Mouse (Mus musculus): ENCODE results near the gene Sf3b4. TPM values are rescaled to one million over a fixed set of nuclear protein-coding genes. Genes with fewer than 3 reads are reported as not detected.
"Not testable (repeated sequence)": the region's sequence is repeated elsewhere in the genome, so short reads cannot be mapped to it uniquely, and the experiment has no call there.

Gene Sf3b4
- total RNA-seq, 2 experiments from 2014 or later = 10.3 to 13.2 TPM

- DNase-seq = no peak
Observed at GRCm38 (mm10) chr3:96170976-96171545, 1.1 kb upstream of the Sf3b4 start.

GRCm38 (mm10) chr3:96171583-96172196, 442 bp upstream of the Sf3b4 start:
- no peak for DNase-seq
- intact Hi-C loops (cut with DNase I; ENCODE audit: low total_unique reads) = no loop called here

More at GRCm38 (mm10) chr3:96170976-96171545, 1.1 kb upstream of the Sf3b4 start:
- intact Hi-C loops (cut with DNase I; ENCODE audit: low total_unique reads) = no loop called here

- intact Hi-C loops (cut with DNase I; ENCODE audit: low total_unique reads) = no loop called here
- DNase-seq = no peak
Observed at GRCm38 (mm10) chr3:96173185-96173584, 1.1 kb downstream of the Sf3b4 start.

- DNase-seq; intact Hi-C loops (cut with DNase I; ENCODE audit: low total_unique reads): not testable (repeated sequence)
Observed at GRCm38 (mm10) chr3:96174042-96174441, 1.9 kb downstream of the Sf3b4 start.

- intact Hi-C loops (cut with DNase I; ENCODE audit: low total_unique reads) = no loop called here
- no peak for DNase-seq
Observed at GRCm38 (mm10) chr3:96175251-96175650, 3.1 kb downstream of the Sf3b4 start.

- no peak for DNase-seq
- intact Hi-C loops (cut with DNase I; ENCODE audit: low total_unique reads) = no loop called here
Observed at GRCm38 (mm10) chr3:96178427-96178826, 6.3 kb downstream of the Sf3b4 start.

GRCm38 (mm10) chr3:96178902-96179301, 6.8 kb downstream of the Sf3b4 start:
- DNase-seq = no peak
- intact Hi-C loops (cut with DNase I; ENCODE audit: low total_unique reads) = no loop called here

- peak; percentile 55 for DNase-seq
- intact Hi-C loops (cut with DNase I; ENCODE audit: low total_unique reads) = no loop called here
Observed at GRCm38 (mm10) chr3:96179531-96179930, 7.4 kb downstream of the Sf3b4 start.

- DNase-seq = peak; percentile 53
- intact Hi-C loops (cut with DNase I; ENCODE audit: low total_unique reads) = no loop called here
Observed at GRCm38 (mm10) chr3:96180727-96181477, 8.8 kb downstream of the Sf3b4 start, which contains the start of gene Sv2a. Gene Sv2a (plus strand): TSS chr3:96181151.

GRCm38 (mm10) chr3:96181510-96182381, 9.6 kb downstream of the Sf3b4 start:
- no peak for DNase-seq
- intact Hi-C loops (cut with DNase I; ENCODE audit: low total_unique reads) = no loop called here

- intact Hi-C loops (cut with DNase I; ENCODE audit: low total_unique reads) = no loop called here
- DNase-seq = no peak
Observed at GRCm38 (mm10) chr3:96182382-96182776, 10.2 kb downstream of the Sf3b4 start.

- DNase-seq = no peak
- intact Hi-C loops (cut with DNase I; ENCODE audit: low total_unique reads) = no loop called here
Observed at GRCm38 (mm10) chr3:96192977-96193376, 20.8 kb downstream of the Sf3b4 start.

GRCm38 (mm10) chr3:96194966-96195365, 22.8 kb downstream of the Sf3b4 start:
- DNase-seq = no peak
- intact Hi-C loops (cut with DNase I; ENCODE audit: low total_unique reads) = no loop called here

GRCm38 (mm10) chr3:96195616-96196313, 23.6 kb downstream of the Sf3b4 start:
- DNase-seq = no peak
- intact Hi-C loops (cut with DNase I; ENCODE audit: low total_unique reads) = no loop called here

GRCm38 (mm10) chr3:96196437-96197128, 24.5 kb downstream of the Sf3b4 start:
- intact Hi-C loops (cut with DNase I; ENCODE audit: low total_unique reads) = no loop called here

GRCm38 (mm10) chr3:96197129-96197749, 25.1 kb downstream of the Sf3b4 start:
- intact Hi-C loops (cut with DNase I; ENCODE audit: low total_unique reads) = no loop called here
- DNase-seq = peak; percentile 87

More at GRCm38 (mm10) chr3:96196437-96197128, 24.5 kb downstream of the Sf3b4 start:
- no peak for DNase-seq

- intact Hi-C loops (cut with DNase I; ENCODE audit: low total_unique reads) = no loop called here
- no peak for DNase-seq
Observed at GRCm38 (mm10) chr3:96198181-96198580, 26.0 kb downstream of the Sf3b4 start.

- intact Hi-C loops (cut with DNase I; ENCODE audit: low total_unique reads); DNase-seq: not testable (repeated sequence)
Observed at GRCm38 (mm10) chr3:96198601-96199251, 26.6 kb downstream of the Sf3b4 start.
